15 mouse cellular contexts compared by ENCODE assay signal in the genomic region with DNA sequence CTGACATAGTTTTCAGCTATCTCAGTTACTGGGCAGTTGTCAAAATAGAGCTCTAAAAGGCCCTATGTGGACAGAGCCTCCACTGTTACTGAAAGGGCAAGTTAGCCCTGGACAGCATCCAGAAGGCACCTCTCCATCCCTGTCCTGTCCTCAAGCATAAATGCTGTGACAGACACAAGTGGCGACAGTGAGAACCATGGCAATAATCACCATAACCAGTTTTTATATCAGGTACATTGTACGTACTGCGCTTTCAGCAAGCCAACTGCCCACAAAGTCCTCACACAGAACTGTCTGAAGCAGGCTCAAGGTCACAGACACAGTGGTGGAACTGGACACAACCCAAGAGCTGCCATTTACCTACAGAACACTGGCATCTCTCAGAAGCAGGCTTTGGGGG.
A peak's percentile ranks its signal among the peaks of the same experiment; 100 is the strongest.
DNase-seq lines count a peak whose midpoint lies in the region; ATAC-seq and TF ChIP-seq lines count a peak whose summit lies in the region.
"Had no signal": no experiment of that assay in that cellular context is flagged by ENCODE, and none has a peak within 500 bp of the region (broad histone marks: within the 10 kb centered on the region; RNA-seq: fewer than 3 reads in every experiment).

No protein-coding gene starts in this region.

- WGBS in forebrain, embryonic 15.5 days, result 84% methylated on average over 3 of the region's 3 CpGs
- 84% methylated on average over 3 of the region's 3 CpGs for WGBS in forebrain, postnatal 0 days
- WGBS in heart, embryonic 12.5 days, result 38% methylated on average over 3 of the region's 3 CpGs
- WGBS in hindbrain, embryonic 15.5 days, result 66% methylated on average over 3 of the region's 3 CpGs

- ATAC-seq in forebrain, embryonic 15.5 days (replicated peaks), result no peak
- no peak for ATAC-seq in forebrain, postnatal 0 days
- peak; percentile 48; the same call in 1 of the 2 replicates for ATAC-seq in heart, embryonic 12.5 days (ENCODE audit: insufficient number of reproducible peaks, low FRiP score)
- peak; percentile 68 for ATAC-seq in hindbrain, embryonic 15.5 days (ENCODE audit: low FRiP score, low read depth)

- H3K27me3 ChIP-seq in forebrain, embryonic 15.5 days, result no peaks in the 10 kb centered on the region
- no peaks in the 10 kb centered on the region for H3K27me3 ChIP-seq in forebrain, postnatal 0 days (ENCODE audit: insufficient read depth, low read length)
- H3K27me3 ChIP-seq in heart, embryonic 12.5 days (replicated peaks), result no peaks in the 10 kb centered on the region
- no peaks in the 10 kb centered on the region for H3K27me3 ChIP-seq in hindbrain, embryonic 15.5 days
- H3K27me3 ChIP-seq: intestine, embryonic 15.5 days had no signal

- H3K27ac ChIP-seq in forebrain, embryonic 15.5 days (replicated peaks), result 0 out of 2 replicates have a peak overlapping the region, but pooled peaks have one; percentile 6
- no peak overlapping the region for H3K27ac ChIP-seq in forebrain, postnatal 0 days (ENCODE audit: low read depth, low read length)
- no peak overlapping the region for H3K27ac ChIP-seq in heart, embryonic 12.5 days (ENCODE audit: poor library complexity, severe bottlenecking)
- peak overlapping the region; percentile 69 for H3K27ac ChIP-seq in hindbrain, embryonic 15.5 days (replicated peaks)
- H3K27ac ChIP-seq: gastrocnemius, adult 2 months; intestine, embryonic 15.5 days; limb, embryonic 10.5 days had no signal

- peaks cover 13% of the 10 kb centered on the region for H3K4me1 ChIP-seq in forebrain, embryonic 15.5 days
- H3K4me1 ChIP-seq in forebrain, postnatal 0 days (ENCODE audit: insufficient read depth), result no peaks in the 10 kb centered on the region
- peaks cover 17% of the 10 kb centered on the region for H3K4me1 ChIP-seq in heart, embryonic 12.5 days (replicated peaks)
- H3K4me1 ChIP-seq in hindbrain, embryonic 15.5 days (replicated peaks), result peaks cover 19% of the 10 kb centered on the region
- H3K4me1 ChIP-seq: intestine, embryonic 15.5 days; limb, embryonic 10.5 days had no signal

- no peak overlapping the region for H3K4me2 ChIP-seq in forebrain, embryonic 15.5 days (replicated peaks)
- H3K4me2 ChIP-seq in forebrain, postnatal 0 days (ENCODE audit: low read depth), result no peak overlapping the region
- peak overlapping the region; percentile 6; the same call in 1 of the 2 replicates for H3K4me2 ChIP-seq in heart, embryonic 12.5 days
- H3K4me2 ChIP-seq in hindbrain, embryonic 15.5 days, result no peak overlapping the region
- H3K4me2 ChIP-seq: intestine, embryonic 15.5 days had no signal

- DNase-seq in forebrain, postnatal 0 days, result no peak
- peak; percentile 48 to 51 for DNase-seq in cerebellum, adult 18-20 months
- DNase-seq in kidney, adult 8-10 months, result no peak
- DNase-seq in gastrocnemius, postnatal 25 days, result no peak
- no peak for DNase-seq in left cerebral cortex, postnatal 10 days (ENCODE audit: extremely low spot score in 1 of 2, low spot score in 2 of 2)
- DNase-seq: gastrocnemius, adult 2 months; lung, postnatal 4 days; spleen, adult 18-20 months; thymus, adult 18-20 months had no signal

- H3K4me3 ChIP-seq in forebrain, embryonic 15.5 days, result no peak overlapping the region
- H3K4me3 ChIP-seq in forebrain, postnatal 0 days (ENCODE audit: low read depth, low read length), result no peak overlapping the region
- H3K4me3 ChIP-seq in heart, embryonic 12.5 days, result no peak overlapping the region
- no peak overlapping the region for H3K4me3 ChIP-seq in hindbrain, embryonic 15.5 days
- H3K4me3 ChIP-seq: gastrocnemius, adult 2 months; intestine, embryonic 15.5 days; limb, embryonic 10.5 days had no signal

- intact Hi-C loops in left cerebral cortex, postnatal 10 days (cut with DNase I), result no loop called here

- no peak overlapping the region for H3K9ac ChIP-seq in forebrain, embryonic 15.5 days (replicated peaks)
- H3K9ac ChIP-seq in forebrain, postnatal 0 days, result no peak overlapping the region
- no peak overlapping the region for H3K9ac ChIP-seq in heart, embryonic 12.5 days
- no peak overlapping the region for H3K9ac ChIP-seq in hindbrain, embryonic 15.5 days
- H3K9ac ChIP-seq: intestine, embryonic 15.5 days had no signal

- H3K36me3 ChIP-seq in forebrain, embryonic 15.5 days, result no peaks in the 10 kb centered on the region
- H3K36me3 ChIP-seq in forebrain, postnatal 0 days (ENCODE audit: insufficient read depth), result no peaks in the 10 kb centered on the region
- no peaks in the 10 kb centered on the region for H3K36me3 ChIP-seq in heart, embryonic 12.5 days
- H3K36me3 ChIP-seq in hindbrain, embryonic 15.5 days, result no peaks in the 10 kb centered on the region
- H3K36me3 ChIP-seq: G1E; intestine, embryonic 15.5 days; limb, embryonic 10.5 days had no signal

- TF ChIP-seq CTCF in forebrain, postnatal 0 days (IDR thresholded peaks at IDR 0.05; ENCODE audit: low read depth), result no peak

- no peaks in the 10 kb centered on the region for H3K9me3 ChIP-seq in forebrain, embryonic 15.5 days
- no peaks in the 10 kb centered on the region for H3K9me3 ChIP-seq in forebrain, postnatal 0 days (ENCODE audit: low read length)
- H3K9me3 ChIP-seq in heart, embryonic 12.5 days (replicated peaks), result no peaks in the 10 kb centered on the region
- no peaks in the 10 kb centered on the region for H3K9me3 ChIP-seq in hindbrain, embryonic 15.5 days
- H3K9me3 ChIP-seq: G1E; intestine, embryonic 15.5 days; limb, embryonic 10.5 days had no signal

Comparison
In these comparisons a context has a peak if more than half of its experiments do, and no peak if none do; other contexts are left out.
1. H3K27ac ChIP-seq: peak in forebrain, embryonic 15.5 days (single experiment) and hindbrain, embryonic 15.5 days (single experiment); none in forebrain, postnatal 0 days (single experiment) and heart, embryonic 12.5 days (single experiment).
2. ATAC-seq: peak in heart, embryonic 12.5 days (single experiment) and hindbrain, embryonic 15.5 days (single experiment); none in forebrain, embryonic 15.5 days (single experiment) and forebrain, postnatal 0 days (single experiment).
3. DNase-seq: peak in cerebellum, adult 18-20 months (2 of 2); none in forebrain, postnatal 0 days (single experiment), kidney, adult 8-10 months (0 of 2), gastrocnemius, postnatal 25 days (single experiment) and left cerebral cortex, postnatal 10 days (0 of 2).